Mouse (Mus musculus) erythroblast, adult 5-6 weeks (primary cell): Measurements from ENCODE around the gene Parp1. TPM values are rescaled to one million over a fixed set of nuclear protein-coding genes. Genes with fewer than 3 reads are reported as not detected.
"Not testable (repeated sequence)": the region's sequence is repeated elsewhere in the genome, so short reads cannot be mapped to it uniquely, and the experiment has no call there.

Source experiments
- ATAC-seq: replicated peaks from 2 replicates; pipeline ENCODE4 v1.8.0; 2016; ENCODE audit warnings: moderate number of reproducible peaks, mild to moderate bottlenecking, moderate TSS enrichment, inconsistent platforms; ENCODE audit not compliant: poor library complexity, low FRiP score, severe bottlenecking
- total RNA-seq, 2 experiments: library from RNA; stranded (forward) in 1 of 2; stranded (reverse) in 1 of 2; fragments of 150-400 nt in 1 of 2; fragments of 200-764, 138-1000 nt in 1 of 2; gene quantifications; 2 replicates each; pipeline versions ENCODE4 v1.2.3 to v1.2.4; 2015 to 2017; ENCODE audit warnings: low replicate concordance in 2 of 2

Parp1 gene
- total RNA-seq, 2 experiments from 2014 or later: 20.6 to 23.5 TPM

- no peak for ATAC-seq
Observed at GRCm38 (mm10) chr1:180616762-180617161, 48.0 kb downstream of the Parp1 start.

GRCm38 (mm10) chr1:180622389-180622788 lies 53.7 kb downstream of the Parp1 start:
- ATAC-seq: no peak

- no peak for ATAC-seq
Observed at GRCm38 (mm10) chr1:180623911-180624310, 55.2 kb downstream of the Parp1 start.

- ATAC-seq: no peak
Observed at GRCm38 (mm10) chr1:180626141-180626540, 57.4 kb downstream of the Parp1 start.

- ATAC-seq: not testable (repeated sequence)
Observed at GRCm38 (mm10) chr1:180637796-180638195, 69.1 kb downstream of the Parp1 start.

- ATAC-seq: no peak
Observed at GRCm38 (mm10) chr1:180639416-180640401, 71.0 kb downstream of the Parp1 start.

GRCm38 (mm10) chr1:180640605-180641125 lies 71.9 kb downstream of the Parp1 start:
- ATAC-seq: peak; percentile 50

GRCm38 (mm10) chr1:180641137-180641517 lies 72.4 kb downstream of the Parp1 start, which contains the start of gene Lin9:
Gene Lin9 (plus strand): TSS chr1:180641150.
- peak; percentile 92 for ATAC-seq

GRCm38 (mm10) chr1:180641518-180642227 lies 72.9 kb downstream of the Parp1 start:
- peak; percentile 42 for ATAC-seq

GRCm38 (mm10) chr1:180642228-180642564 lies 73.5 kb downstream of the Parp1 start:
- ATAC-seq: no peak

Other genes starting within 250 kb of the Parp1 start
- 2.3 and 4.0 TPM in 2 replicates for gene Itpkb, start 238.4 kb upstream of the Parp1 start, total RNA-seq (2015; ENCODE audit: low replicate concordance)
- 2.4 and 3.2 TPM in 2 replicates for gene Itpkb, start 238.4 kb upstream of the Parp1 start, total RNA-seq (2017; ENCODE audit: low replicate concordance)
- not detected in 2 replicates for gene Stum, start 85.4 kb upstream of the Parp1 start, total RNA-seq (2015; ENCODE audit: low replicate concordance)
- gene Stum, start 85.4 kb upstream of the Parp1 start, total RNA-seq (2017; ENCODE audit: low replicate concordance): not detected in 2 replicates
- gene Lin9, start 72.2 kb downstream of the Parp1 start, total RNA-seq (2015; ENCODE audit: low replicate concordance): 4.4 and 15.0 TPM in 2 replicates
- 16.1 and 16.6 TPM in 2 replicates for gene Lin9, start 72.2 kb downstream of the Parp1 start, total RNA-seq (2017; ENCODE audit: low replicate concordance)
- not detected in 2 replicates for gene Mixl1, start 128.1 kb downstream of the Parp1 start, total RNA-seq (2015; ENCODE audit: low replicate concordance)
- 0.28 TPM in 1 of 2 replicates, not detected in the other for gene Mixl1, start 128.1 kb downstream of the Parp1 start, total RNA-seq (2017; ENCODE audit: low replicate concordance)
- gene Acbd3, start 157.1 kb downstream of the Parp1 start, total RNA-seq (2015; ENCODE audit: low replicate concordance): 7.9 and 9.6 TPM in 2 replicates
- gene Acbd3, start 157.1 kb downstream of the Parp1 start, total RNA-seq (2017; ENCODE audit: low replicate concordance): 12.3 and 16.4 TPM in 2 replicates
- gene H3f3a, start 245.0 kb downstream of the Parp1 start, total RNA-seq (2015; ENCODE audit: low replicate concordance): 966 and 1,002 TPM in 2 replicates
- 1,471 and 1,473 TPM in 2 replicates for gene H3f3a, start 245.0 kb downstream of the Parp1 start, total RNA-seq (2017; ENCODE audit: low replicate concordance)